Mouse (Mus musculus) embryonic facial prominence, embryonic 12.5 days (tissue): Measurements from ENCODE around the gene Olfr549. TPM values are rescaled to one million over a fixed set of nuclear protein-coding genes. Genes with fewer than 3 reads are reported as not detected.

Source experiments
- ATAC-seq: fragments of 200-750 bp; cut with Nextera tagmentation; 2 replicates; pipeline ENCODE4 v1.8.0; 2017; ENCODE audit not compliant: insufficient number of reproducible peaks, insufficient read depth, low FRiP score, low TSS enrichment
- H3K27ac ChIP-seq: fragments of 300-500 bp; sonication (generic); 2 replicates; pipeline ENCODE4 v1.5.1; 2016; ENCODE audit warnings: mild to moderate bottlenecking
- H3K27me3 ChIP-seq: fragments of 300-500 bp; sonication (generic); 2 replicates; pipeline ENCODE4 v1.6.1; 2016; ENCODE audit warnings: mild to moderate bottlenecking, moderate library complexity
- H3K36me3 ChIP-seq: fragments of 300-500 bp; sonication (generic); 2 replicates; pipeline ENCODE4 v1.6.1; 2016; ENCODE audit warnings: mild to moderate bottlenecking
- H3K4me1 ChIP-seq: fragments of 300-500 bp; sonication (generic); 2 replicates; pipeline ENCODE4 v1.6.1; 2016
- H3K4me2 ChIP-seq: fragments of 300-500 bp; sonication (generic); replicated peaks from 2 replicates; pipeline ENCODE4 v1.6.1; 2016; ENCODE audit warnings: mild to moderate bottlenecking, moderate library complexity
- H3K4me3 ChIP-seq: fragments of 300-500 bp; sonication (generic); 2 replicates; pipeline ENCODE4 v1.5.1; 2016; ENCODE audit warnings: mild to moderate bottlenecking
- H3K9ac ChIP-seq: fragments of 300-500 bp; sonication (generic); 2 replicates; pipeline ENCODE4 v1.6.1; 2016; ENCODE audit warnings: mild to moderate bottlenecking, moderate library complexity
- H3K9me3 ChIP-seq: fragments of 300-500 bp; sonication (generic); 2 replicates; pipeline ENCODE4 v1.6.1; 2016; ENCODE audit warnings: mild to moderate bottlenecking, moderate library complexity
- WGBS: fragments of 180-500 bp; shearing (Covaris S2); methylation state at CpG from one replicate; pipeline ENCODE4 v1.1.7; 2016; 5-methylcytosine and 5-hydroxymethylcytosine counted together
- polyA plus RNA-seq: library from polyadenylated mRNA; unstranded; fragments of >200 nt; fragmentation: Nextera tagmentation; extraction: Ambion mirVana; gene quantifications from 2 replicates; pipeline ENCODE4 v1.2.1, GENCODE M21; 2016

The Olfr549 gene
- polyA plus RNA-seq, result not detected in 2 replicates

DNA sequence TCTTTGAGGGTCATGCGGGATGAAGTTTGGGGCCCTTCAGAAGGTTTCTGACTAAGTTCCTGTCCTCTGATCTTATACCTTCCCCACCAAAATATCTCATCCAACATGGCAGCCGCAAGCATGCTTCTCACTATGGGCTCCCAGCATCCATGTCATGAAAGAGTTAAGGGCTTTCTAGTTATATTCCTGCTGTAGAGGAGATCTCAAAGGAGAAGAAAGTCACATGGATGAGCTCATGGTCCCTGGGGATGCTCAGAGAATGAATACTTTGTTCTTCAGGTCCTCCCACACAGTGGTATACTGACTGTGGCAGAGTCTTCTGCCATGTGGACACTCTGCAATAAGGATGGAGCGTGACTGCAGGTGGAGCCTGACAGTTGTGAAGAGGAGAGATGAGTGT lies at the start of gene Olfr549:
Olfr549 (plus strand) TSS at position 301 of the 400 bp plus-strand sequence.
- Histone ChIP-seq H3K27me3 (no peaks in the 10 kb centered on the region), H3K27ac (no peak within 1 kb of the TSS), H3K9ac (no peak within 1 kb of the TSS), H3K9me3 (no peaks in the 10 kb centered on the region), H3K36me3 (no peaks in the 10 kb centered on the region), H3K4me1 (no peaks in the 10 kb centered on the region), H3K4me3 (no peak within 1 kb of the TSS), H3K4me2 (no peak within 1 kb of the TSS)
- no peak for ATAC-seq
- 87% methylated on average over 3 of the region's 3 CpGs for WGBS

GRCm38 (mm10) chr7:102501986-102502385 lies 47.7 kb upstream of the Olfr549 start:
- WGBS, result 79% methylated on average over 5 of the region's 5 CpGs
- Histone ChIP-seq H3K4me1 (no peaks in the 10 kb centered on the region), H3K9me3 (no peaks in the 10 kb centered on the region), H3K9ac (no peak overlapping the region), H3K36me3 (no peaks in the 10 kb centered on the region), H3K27ac (no peak overlapping the region), H3K4me2 (no peak overlapping the region), H3K27me3 (no peaks in the 10 kb centered on the region), H3K4me3 (no peak overlapping the region)
- no peak for ATAC-seq

DNA sequence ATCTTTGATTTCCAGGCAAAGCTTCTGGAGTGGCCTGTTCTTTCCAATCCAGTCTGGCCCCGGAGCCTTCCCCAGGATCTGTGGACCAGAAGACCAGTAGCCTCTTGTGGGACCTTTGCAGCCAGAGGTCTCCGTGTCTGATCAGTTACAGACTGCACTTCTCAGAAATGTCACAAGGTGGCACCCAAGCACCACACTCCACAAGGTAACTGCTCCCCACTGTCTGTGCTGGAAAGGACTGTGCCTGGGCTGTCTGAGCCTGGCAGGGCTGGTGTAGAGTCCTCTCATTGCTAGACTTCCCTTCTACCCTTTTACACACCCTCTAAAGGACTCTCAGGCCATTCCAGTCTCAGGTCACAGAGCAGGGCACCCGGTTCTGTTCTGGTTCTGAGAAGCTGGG lies 42.8 kb upstream of the Olfr549 start:
- Histone ChIP-seq H3K4me1 (no peaks in the 10 kb centered on the region), H3K4me3 (no peak overlapping the region), H3K36me3 (no peaks in the 10 kb centered on the region), H3K4me2 (no peak overlapping the region), H3K9ac (no peak overlapping the region), H3K27ac (no peak overlapping the region), H3K9me3 (no peaks in the 10 kb centered on the region), H3K27me3 (0 out of 2 replicates have a peak, but pooled peaks cover 5% of the 10 kb centered on the region)
- peak; percentile 70; the same call in 1 of the 2 replicates for ATAC-seq
- WGBS, result 38% methylated on average over 3 of the region's 3 CpGs

DNA sequence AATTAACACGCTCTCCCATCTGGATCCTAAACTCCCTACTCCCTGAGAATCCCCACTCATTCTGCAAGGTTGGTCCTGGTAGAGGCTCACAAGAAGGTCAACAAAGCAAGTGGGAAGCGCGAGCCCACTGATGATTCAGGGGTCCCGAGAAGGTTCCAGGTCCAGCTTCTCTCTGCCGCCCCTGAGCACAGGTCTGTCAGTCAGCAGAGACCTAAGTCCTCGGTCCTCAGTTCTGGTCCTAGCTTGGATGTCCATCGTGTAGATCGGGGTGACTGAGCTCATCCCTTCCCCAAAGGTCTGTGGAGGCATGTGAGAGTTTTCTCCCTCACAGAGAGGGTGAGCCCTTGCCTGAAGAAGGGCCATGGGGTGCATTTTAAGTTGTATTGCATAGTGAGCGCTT lies 41.6 kb upstream of the Olfr549 start:
- Histone ChIP-seq H3K4me3 (no peak overlapping the region), H3K4me1 (no peaks in the 10 kb centered on the region), H3K36me3 (no peaks in the 10 kb centered on the region), H3K9me3 (no peaks in the 10 kb centered on the region), H3K27ac (no peak overlapping the region), H3K4me2 (no peak overlapping the region), H3K9ac (no peak overlapping the region), H3K27me3 (peaks cover 14% of the 10 kb centered on the region)
- 84% methylated on average over 9 of the region's 9 CpGs for WGBS
- no peak for ATAC-seq

DNA sequence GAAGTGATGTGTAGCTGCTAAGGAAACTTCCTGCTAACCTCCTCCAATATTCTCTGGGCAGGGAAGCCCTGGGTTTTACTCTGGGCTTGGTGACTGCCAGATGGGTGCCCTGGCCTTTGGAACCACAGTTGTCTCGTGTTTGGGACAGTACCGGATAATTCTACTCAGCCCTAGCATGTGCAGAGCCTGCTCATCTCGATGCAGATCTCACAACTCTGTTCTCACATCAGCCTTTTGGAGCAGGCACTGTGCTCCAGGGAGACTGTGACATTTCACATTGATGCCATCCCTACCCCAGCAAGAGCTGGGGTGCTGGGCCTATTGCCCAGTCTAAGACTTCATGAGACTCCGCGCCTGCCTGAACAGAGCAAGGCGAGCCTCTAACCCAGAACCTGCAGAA lies 41.0 kb upstream of the Olfr549 start:
- ATAC-seq, result no peak
- no peaks in the 10 kb centered on the region for H3K9me3 ChIP-seq

GRCm38 (mm10) chr7:102509726-102510125 lies 39.9 kb upstream of the Olfr549 start:
- H3K4me3 ChIP-seq, result no peak overlapping the region
- H3K27ac ChIP-seq, result no peak overlapping the region
- no peaks in the 10 kb centered on the region for H3K36me3 ChIP-seq
- H3K27me3 ChIP-seq, result peaks cover 18% of the 10 kb centered on the region
- H3K4me2 ChIP-seq, result no peak overlapping the region
- H3K4me1 ChIP-seq, result no peaks in the 10 kb centered on the region; the same call in 1 of the 2 replicates
- ATAC-seq, result no peak
- 64% methylated on average over 7 of the region's 7 CpGs for WGBS
- no peak overlapping the region for H3K9ac ChIP-seq
- H3K9me3 ChIP-seq, result no peaks in the 10 kb centered on the region

More for the DNA sequence above, 41.0 kb upstream of the Olfr549 start:
- no peak overlapping the region for H3K4me2 ChIP-seq
- peaks cover 16% of the 10 kb centered on the region for H3K27me3 ChIP-seq
- 87% methylated on average over 6 of the region's 6 CpGs for WGBS
- no peaks in the 10 kb centered on the region for H3K36me3 ChIP-seq
- H3K9ac ChIP-seq, result no peak overlapping the region
- no peaks in the 10 kb centered on the region for H3K4me1 ChIP-seq
- no peak overlapping the region for H3K27ac ChIP-seq
- H3K4me3 ChIP-seq, result no peak overlapping the region

DNA sequence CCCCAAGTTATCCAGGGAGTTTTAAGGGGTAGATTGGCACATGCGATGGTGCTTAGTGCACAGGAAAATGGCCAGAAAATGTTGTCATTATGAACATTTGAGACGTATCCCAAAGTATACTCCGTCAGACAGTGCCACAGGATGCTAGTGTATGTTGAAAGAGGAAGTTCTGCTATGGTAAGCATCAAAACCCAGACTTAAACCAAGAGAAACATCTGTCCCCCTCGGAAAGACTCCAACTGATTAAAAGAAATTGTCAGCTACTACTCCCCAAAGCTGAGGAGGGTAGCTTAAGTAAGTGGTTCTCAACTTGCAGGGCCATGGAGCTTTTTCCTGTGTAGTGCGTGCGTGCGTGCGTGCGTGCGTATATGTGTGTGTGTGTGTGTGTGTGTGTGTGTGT lies 37.7 kb upstream of the Olfr549 start:
- Histone ChIP-seq H3K4me3 (no peak overlapping the region), H3K4me2 (no peak overlapping the region), H3K27me3 (peaks cover 18% of the 10 kb centered on the region), H3K27ac (no peak overlapping the region), H3K9me3 (no peaks in the 10 kb centered on the region), H3K4me1 (peaks cover 7% of the 10 kb centered on the region; the same call in 1 of the 2 replicates), H3K36me3 (no peaks in the 10 kb centered on the region), H3K9ac (no peak overlapping the region)
- ATAC-seq, result no peak
- WGBS, result 93% methylated on average over 10 of the region's 10 CpGs

DNA sequence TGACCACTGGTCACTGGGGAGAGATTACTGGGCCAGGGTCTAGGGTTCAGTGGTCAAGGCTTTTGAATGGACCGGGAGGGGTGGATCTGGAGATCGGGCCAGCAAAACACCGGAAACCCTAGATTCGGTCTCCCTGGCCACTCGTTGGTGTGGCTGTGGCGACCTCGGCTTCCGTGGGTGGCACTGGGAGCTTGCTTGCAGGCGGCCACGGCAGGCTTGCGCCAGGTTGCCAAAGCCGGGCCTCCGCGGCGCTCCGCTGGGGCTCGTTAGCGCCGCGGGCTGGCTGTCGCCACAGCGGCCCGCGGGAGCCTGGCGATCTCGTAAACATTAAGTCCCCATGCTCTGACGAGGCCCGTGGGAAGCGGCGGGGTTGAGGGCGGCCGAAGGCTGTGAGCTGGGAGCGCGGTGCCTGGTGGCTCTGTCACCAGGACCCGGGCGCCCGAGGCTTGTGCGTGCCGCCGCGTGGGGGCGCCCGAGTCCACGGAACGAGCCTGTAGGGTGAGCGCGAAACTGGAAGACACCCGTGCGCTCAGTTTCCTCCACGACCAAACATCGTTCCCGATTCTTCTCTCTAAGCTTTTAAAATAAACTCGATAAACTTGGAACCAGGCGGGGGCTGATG lies 36.7 kb upstream of the Olfr549 start:
- under 1% methylated on average over 53 of the region's 54 CpGs for WGBS
- H3K36me3 ChIP-seq, result no peaks in the 10 kb centered on the region
- peaks cover 18% of the 10 kb centered on the region for H3K27me3 ChIP-seq

GRCm38 (mm10) chr7:102514144-102514543 lies 35.5 kb upstream of the Olfr549 start:
- Histone ChIP-seq H3K9me3 (no peaks in the 10 kb centered on the region), H3K9ac (no peak overlapping the region), H3K4me2 (no peak overlapping the region), H3K27ac (no peak overlapping the region), H3K4me1 (peaks cover 7% of the 10 kb centered on the region; the same call in 1 of the 2 replicates), H3K4me3 (no peak overlapping the region), H3K36me3 (no peaks in the 10 kb centered on the region), H3K27me3 (peaks cover 18% of the 10 kb centered on the region)
- 64% methylated on average over 4 of the region's 4 CpGs for WGBS
- no peak for ATAC-seq

More for the DNA sequence above, 36.7 kb upstream of the Olfr549 start:
- Histone ChIP-seq H3K4me3 (peak overlapping the region; percentile 41), H3K9me3 (no peaks in the 10 kb centered on the region), H3K27ac (no peak overlapping the region), H3K9ac (peak overlapping the region; percentile 59), H3K4me1 (peaks cover 7% of the 10 kb centered on the region; the same call in 1 of the 2 replicates), H3K4me2 (peak overlapping the region; percentile 77)
- peak; percentile 94 for ATAC-seq

GRCm38 (mm10) chr7:102516261-102517050 lies 33.2 kb upstream of the Olfr549 start:
- Histone ChIP-seq H3K9ac (no peak overlapping the region), H3K27me3 (peaks cover 17% of the 10 kb centered on the region), H3K9me3 (no peaks in the 10 kb centered on the region), H3K36me3 (no peaks in the 10 kb centered on the region), H3K4me1 (peaks cover 7% of the 10 kb centered on the region; the same call in 1 of the 2 replicates), H3K4me2 (no peak overlapping the region), H3K27ac (no peak overlapping the region), H3K4me3 (no peak overlapping the region)
- WGBS, result 71% methylated on average over 10 of the region's 10 CpGs
- no peak for ATAC-seq

DNA sequence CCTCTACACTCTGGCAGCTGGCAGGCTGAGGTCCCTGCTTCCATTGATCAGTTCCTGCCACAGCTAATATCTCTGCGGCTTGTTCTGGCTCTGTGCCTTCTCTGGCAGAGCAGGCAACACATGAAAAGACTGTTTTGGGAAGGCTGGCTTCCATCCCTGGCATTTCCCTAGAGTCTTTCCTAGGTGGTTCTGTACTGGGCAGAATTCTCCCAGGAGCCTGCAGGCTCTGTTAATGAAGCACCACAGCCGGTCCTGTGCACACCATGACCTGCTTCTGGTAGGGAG lies 32.7 kb upstream of the Olfr549 start:
- H3K9me3 ChIP-seq, result no peaks in the 10 kb centered on the region
- peaks cover 7% of the 10 kb centered on the region; the same call in 1 of the 2 replicates for H3K4me1 ChIP-seq
- ATAC-seq, result no peak

DNA sequence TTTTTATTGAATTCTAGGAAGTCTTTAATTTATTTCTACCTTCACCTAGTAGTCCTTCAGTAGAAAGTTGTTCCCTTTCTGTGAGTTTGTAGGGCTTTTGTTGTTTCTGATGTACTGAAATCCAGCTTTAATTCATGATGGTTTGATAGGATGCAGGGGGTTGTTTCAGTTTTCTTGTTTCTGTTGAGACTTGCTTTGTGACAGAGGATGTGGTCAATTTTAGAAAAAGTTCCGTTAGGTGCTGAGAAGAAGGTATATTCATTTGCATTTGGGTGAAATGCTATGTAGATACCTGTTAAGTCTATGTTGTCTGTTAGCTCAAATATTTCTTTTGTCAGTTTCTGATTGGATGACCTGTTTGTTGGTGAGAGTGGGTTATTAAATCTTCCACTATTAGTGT lies 20.6 kb upstream of the Olfr549 start:
- H3K9me3 ChIP-seq, result no peaks in the 10 kb centered on the region
- H3K9ac ChIP-seq, result no peak overlapping the region
- no peaks in the 10 kb centered on the region for H3K4me1 ChIP-seq
- no peak overlapping the region for H3K4me2 ChIP-seq
- no peak overlapping the region for H3K27ac ChIP-seq
- no peak overlapping the region for H3K4me3 ChIP-seq
- WGBS, result 70% methylated on average over 1 of the region's 1 CpGs
- ATAC-seq, result no peak
- H3K36me3 ChIP-seq, result no peaks in the 10 kb centered on the region
- no peaks in the 10 kb centered on the region for H3K27me3 ChIP-seq

More for the DNA sequence above, 32.7 kb upstream of the Olfr549 start:
- H3K9ac ChIP-seq, result no peak overlapping the region
- H3K4me3 ChIP-seq, result no peak overlapping the region
- no peak overlapping the region for H3K4me2 ChIP-seq
- H3K27me3 ChIP-seq, result peaks cover 11% of the 10 kb centered on the region
- no peaks in the 10 kb centered on the region for H3K36me3 ChIP-seq
- whole genome bisulfite sequencing, result 81% methylated on average over 2 of the region's 2 CpGs
- H3K27ac ChIP-seq, result no peak overlapping the region
